Mouse (Mus musculus) midbrain, postnatal 0 days (tissue): ENCODE data around the gene Actl7a. TPM values are rescaled to one million over a fixed set of nuclear protein-coding genes. Genes with fewer than 3 reads are reported as not detected.

Source experiments
- ATAC-seq: fragments of 200-750 bp; cut with Nextera tagmentation; 2 replicates; pipeline ENCODE4 v1.8.0; 2017; ENCODE audit warnings: moderate number of reproducible peaks, mild to moderate bottlenecking, moderate TSS enrichment, moderate library complexity; ENCODE audit not compliant: low FRiP score
- DNase-seq: peaks from one replicate; pipeline ENCODE4 v3.0.0-alpha.2; 2015; ENCODE audit warnings: low spot score
- H3K27ac ChIP-seq: fragments of 300-500 bp; sonication (generic); 2 replicates; pipeline ENCODE4 v1.5.1; 2014; ENCODE audit warnings: low read depth, mild to moderate bottlenecking, low read length, mixed read lengths
- H3K27me3 ChIP-seq: fragments of 300-500 bp; sonication (generic); 2 replicates; pipeline ENCODE4 v1.6.1; 2014; ENCODE audit warnings: low read length, control low read depth, mixed read lengths; ENCODE audit not compliant: insufficient read depth
- H3K36me3 ChIP-seq: fragments of 300-500 bp; sonication (generic); 2 replicates; pipeline ENCODE4 v1.6.1; 2014; ENCODE audit warnings: low read length, control low read depth, mixed read lengths; ENCODE audit not compliant: insufficient read depth
- H3K4me1 ChIP-seq: fragments of 300-500 bp; sonication (generic); 2 replicates; pipeline ENCODE4 v1.6.1; 2014; ENCODE audit warnings: mild to moderate bottlenecking, control low read depth, antibody characterized with exemption, low read length, mixed read lengths; ENCODE audit not compliant: insufficient read depth
- H3K4me2 ChIP-seq: fragments of 300-500 bp; sonication (generic); 2 replicates; pipeline ENCODE4 v1.6.1; 2014; ENCODE audit warnings: low read depth, mild to moderate bottlenecking, low read length, mixed read lengths; ENCODE audit not compliant: poor library complexity, severe bottlenecking
- H3K4me3 ChIP-seq: fragments of 300-500 bp; sonication (generic); 2 replicates; pipeline ENCODE4 v1.5.1; 2014; ENCODE audit warnings: low read depth, mild to moderate bottlenecking, low read length, moderate library complexity
- H3K9ac ChIP-seq: fragments of 300-500 bp; sonication (generic); replicated peaks from 2 replicates; pipeline ENCODE4 v1.6.1; 2014; ENCODE audit warnings: mild to moderate bottlenecking, low read length, moderate library complexity, mixed read lengths; ENCODE audit not compliant: poor library complexity, severe bottlenecking
- H3K9me3 ChIP-seq: fragments of 300-500 bp; sonication (generic); 2 replicates; pipeline ENCODE4 v1.6.1; 2016; ENCODE audit warnings: low read length, control low read depth
- CTCF ChIP-seq: IDR thresholded peaks from 2 replicates; pipeline ENCODE4 v1.5.1; 2016; ENCODE audit warnings: antibody characterized with exemption, mild to moderate bottlenecking
- WGBS: fragments of 180-500 bp; shearing (Covaris S2); extraction: QIAGEN DNeasy Blood & Tissue Kit; methylation state at CpG from one replicate; pipeline ENCODE4 v1.1.7; 2014; 5-methylcytosine and 5-hydroxymethylcytosine counted together
- polyA plus RNA-seq: library from polyadenylated mRNA; unstranded; fragments of >200 nt; fragmentation: Nextera tagmentation; extraction: Ambion mirVana; gene quantifications from 2 replicates; pipeline ENCODE4 v1.2.1, GENCODE M21; 2015
- total RNA-seq: library from RNA; depleted of rRNA; stranded (reverse); fragments of >200 nt; gene quantifications from 2 replicates; pipeline ENCODE4 v1.2.3, GENCODE M21; 2014

The Actl7a gene
- total and polyA plus RNA-seq, 2 experiments from 2014 or later = not detected

GRCm38 (mm10) chr4:56723237-56723636, 20.0 kb upstream of the Actl7a start:
- no peaks in the 10 kb centered on the region for H3K36me3 ChIP-seq
- no peaks in the 10 kb centered on the region for H3K4me1 ChIP-seq
- H3K27me3 ChIP-seq = no peaks in the 10 kb centered on the region
- no peak for ATAC-seq
- DNase-seq = no peak
- no peak overlapping the region for H3K9ac ChIP-seq
- no peak overlapping the region for H3K4me3 ChIP-seq
- peaks cover 5% of the 10 kb centered on the region; the same call in 1 of the 2 replicates for H3K9me3 ChIP-seq
- no peak for TF ChIP-seq CTCF
- WGBS = 90% methylated on average over 6 of the region's 6 CpGs
- H3K27ac ChIP-seq = no peak overlapping the region
- H3K4me2 ChIP-seq = no peak overlapping the region

DNA sequence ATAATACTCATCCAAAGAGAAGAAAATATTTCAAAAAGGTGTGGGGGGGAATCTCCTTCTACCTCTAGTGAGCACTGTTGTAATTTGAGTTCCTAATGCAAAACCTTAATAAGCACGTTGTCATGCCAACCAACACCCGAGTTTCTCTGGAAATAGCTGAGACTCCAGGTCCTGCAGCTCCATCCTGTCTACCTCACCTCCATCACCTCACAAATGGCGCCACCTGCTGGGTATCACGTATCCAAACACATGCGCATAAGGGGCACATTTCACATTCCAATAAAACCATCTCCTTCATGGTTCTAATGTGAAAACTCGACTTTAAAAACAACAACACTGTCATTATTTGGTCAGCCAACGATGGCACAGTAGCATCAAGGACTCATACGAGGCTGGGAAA, 17.4 kb upstream of the Actl7a start:
- no peaks in the 10 kb centered on the region for H3K36me3 ChIP-seq
- ATAC-seq (0 out of 2 replicates have a peak, but pooled peaks have one; percentile 58), DNase-seq (peak; percentile 21)
- WGBS = 58% methylated on average over 8 of the region's 8 CpGs
- no peak overlapping the region for H3K27ac ChIP-seq
- no peak overlapping the region for H3K4me3 ChIP-seq
- peak; percentile 63 for TF ChIP-seq CTCF
- H3K4me2 ChIP-seq = no peak overlapping the region
- H3K27me3 ChIP-seq = no peaks in the 10 kb centered on the region
- peaks cover 5% of the 10 kb centered on the region; the same call in 1 of the 2 replicates for H3K9me3 ChIP-seq
- H3K9ac ChIP-seq = no peak overlapping the region
- H3K4me1 ChIP-seq = no peaks in the 10 kb centered on the region

DNA sequence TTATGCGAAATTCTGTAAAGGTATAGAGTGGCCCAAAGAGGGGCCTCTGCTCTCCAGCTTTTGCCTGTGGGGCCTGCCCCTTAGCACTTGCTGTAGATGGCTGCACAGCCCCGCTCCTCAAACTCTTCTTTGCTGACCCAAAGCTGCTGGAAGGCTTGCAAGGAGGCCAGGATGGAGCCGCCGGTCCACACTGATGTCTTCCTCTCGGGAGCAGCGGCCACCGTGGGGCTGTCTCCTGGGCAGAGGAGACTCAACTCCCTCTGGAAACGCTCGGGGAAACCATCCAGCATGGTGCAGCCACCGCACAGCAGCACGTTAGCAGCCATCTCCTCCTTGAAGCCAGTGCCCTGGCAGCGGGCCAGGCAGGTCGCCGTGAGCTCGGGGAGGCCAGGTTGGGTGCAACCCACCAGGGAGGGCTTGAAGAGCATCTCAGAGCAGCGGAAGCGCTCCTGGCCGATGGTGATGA, 3.2 kb upstream of the Actl7a start, which contains the start of gene Gm26657:
Gene Gm26657 (plus strand): TSS at position 51 of the 466 bp plus-strand sequence.
- H3K4me3 ChIP-seq = no peak within 1 kb of the TSS
- no peaks in the 10 kb centered on the region for H3K4me1 ChIP-seq
- no peaks in the 10 kb centered on the region for H3K27me3 ChIP-seq
- no peak within 1 kb of the TSS for H3K4me2 ChIP-seq
- 83% methylated on average over 18 of the region's 18 CpGs for WGBS
- DNase-seq (no peak), ATAC-seq (no peak)
- TF ChIP-seq CTCF = no peak
- no peaks in the 10 kb centered on the region for H3K9me3 ChIP-seq
- H3K9ac ChIP-seq = no peak within 1 kb of the TSS
- H3K27ac ChIP-seq = no peak within 1 kb of the TSS
- H3K36me3 ChIP-seq = peaks cover 7% of the 10 kb centered on the region; the same call in 1 of the 2 replicates

DNA sequence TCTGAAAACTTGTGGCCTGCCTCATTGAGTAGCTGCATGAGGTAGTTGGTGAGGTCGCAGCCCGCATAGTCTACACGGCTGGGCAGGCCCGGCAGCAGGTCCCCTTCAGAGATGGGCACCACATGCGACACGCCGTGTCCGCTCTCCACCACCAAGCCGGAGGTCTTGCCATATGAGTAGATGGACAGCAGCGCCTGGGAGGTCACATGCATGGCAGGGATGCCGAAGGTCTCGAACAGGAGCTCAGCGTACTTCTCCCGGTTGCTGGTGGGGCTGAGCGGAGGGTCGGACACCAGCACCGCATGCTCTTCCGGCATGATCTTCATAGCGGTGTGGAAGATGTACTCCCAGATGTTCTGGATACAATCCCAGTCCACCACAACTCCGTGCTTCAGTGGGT, 2.6 kb upstream of the Actl7a start:
- Histone ChIP-seq H3K4me2 (no peak overlapping the region), H3K4me3 (no peak overlapping the region), H3K4me1 (no peaks in the 10 kb centered on the region), H3K36me3 (peaks cover 9% of the 10 kb centered on the region; the same call in 1 of the 2 replicates), H3K27me3 (no peaks in the 10 kb centered on the region), H3K9me3 (no peaks in the 10 kb centered on the region), H3K9ac (no peak overlapping the region), H3K27ac (no peak overlapping the region)
- WGBS = 96% methylated on average over 20 of the region's 20 CpGs
- TF ChIP-seq CTCF = no peak
- ATAC-seq (no peak), DNase-seq (no peak)

GRCm38 (mm10) chr4:56741041-56741493, 2.1 kb upstream of the Actl7a start, which contains the start of gene Actl7b:
Gene Actl7b, minus strand, starts transcription at chr4:56741443.
- Histone ChIP-seq H3K36me3 (peaks cover 12% of the 10 kb centered on the region; the same call in 1 of the 2 replicates), H3K9me3 (no peaks in the 10 kb centered on the region), H3K4me1 (no peaks in the 10 kb centered on the region), H3K4me2 (no peak within 1 kb of the TSS), H3K9ac (no peak within 1 kb of the TSS), H3K4me3 (no peak within 1 kb of the TSS), H3K27me3 (no peaks in the 10 kb centered on the region), H3K27ac (no peak within 1 kb of the TSS)
- ATAC-seq (no peak), DNase-seq (no peak)
- 97% methylated on average over 13 of the region's 13 CpGs for WGBS
- TF ChIP-seq CTCF = no peak

DNA sequence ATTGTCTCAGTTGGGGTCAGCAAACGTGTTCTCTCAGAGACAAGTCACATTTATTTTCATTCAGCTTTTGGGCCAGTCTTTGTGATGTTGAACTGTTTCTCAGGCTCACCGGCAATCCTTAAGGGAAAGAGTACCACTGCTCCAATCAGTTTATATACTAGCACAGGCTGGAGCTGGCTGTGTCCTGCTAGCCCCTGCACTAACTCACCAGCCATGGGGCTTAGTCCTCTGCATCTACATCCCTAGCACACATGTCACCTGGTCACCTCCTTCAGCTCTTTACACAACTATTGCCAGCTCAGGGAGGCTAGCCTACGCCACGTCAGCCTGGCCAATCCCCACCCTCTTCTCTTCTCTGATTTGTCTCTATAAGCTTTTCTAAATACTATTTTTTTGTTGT, 515 bp upstream of the Actl7a start:
- WGBS = 94% methylated on average over 4 of the region's 4 CpGs
- H3K27ac ChIP-seq = no peak overlapping the region
- ATAC-seq = no peak

More for the DNA sequence above, 515 bp upstream of the Actl7a start:
- no peak overlapping the region for H3K4me3 ChIP-seq
- no peak for TF ChIP-seq CTCF
- H3K4me1 ChIP-seq = no peaks in the 10 kb centered on the region
- H3K9ac ChIP-seq = no peak overlapping the region
- H3K36me3 ChIP-seq = peaks cover 12% of the 10 kb centered on the region; the same call in 1 of the 2 replicates
- no peak for DNase-seq
- no peaks in the 10 kb centered on the region for H3K9me3 ChIP-seq
- H3K4me2 ChIP-seq = no peak overlapping the region
- H3K27me3 ChIP-seq = no peaks in the 10 kb centered on the region
